Mouse (Mus musculus): ENCODE measurements around the gene Prkra. TPM values are rescaled to one million over a fixed set of nuclear protein-coding genes. Genes with fewer than 3 reads are reported as not detected.
A peak's percentile ranks its signal among the peaks of the same experiment; 100 is the strongest.

Prkra gene
- total and polyA plus RNA-seq, 3 experiments: 9.6 to 12.4 (median 12.1) TPM

DNA sequence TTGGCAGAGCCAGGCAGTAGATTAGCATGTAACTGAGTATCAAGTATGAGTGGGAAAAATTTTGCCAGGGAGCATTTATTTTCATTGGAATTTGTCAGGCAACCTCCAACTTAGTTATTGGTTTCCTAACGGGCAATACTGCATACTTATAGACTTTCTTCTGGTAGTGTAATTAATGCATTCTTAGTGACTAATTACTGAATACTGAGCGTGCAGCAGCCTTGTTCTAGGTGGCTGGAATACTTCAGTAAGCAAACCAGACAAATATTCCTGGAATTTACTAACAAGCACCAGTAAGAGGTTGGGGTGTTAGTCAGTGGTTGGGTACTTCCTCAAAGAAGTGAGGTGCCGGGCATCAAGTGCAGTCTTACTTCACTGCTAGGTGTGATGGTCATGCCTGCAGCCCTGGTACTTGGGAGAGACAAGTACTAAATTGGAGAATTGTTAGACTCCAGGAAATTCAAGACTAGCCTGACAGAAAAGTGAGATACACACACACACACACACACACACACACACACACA is 55.4 kb downstream of the Prkra start:
- Histone ChIP-seq H3K27ac (no peak overlapping the region), H3K27me3 (ENCODE audit: control insufficient read depth, insufficient read depth, low read length) (no peaks in the 10 kb centered on the region), H3K4me3 (no peak overlapping the region), H3K79me2 (replicated peaks; ENCODE audit: control insufficient read depth, insufficient read depth, low read length) (no peaks in the 10 kb centered on the region), H3K36me3 (ENCODE audit: control insufficient read depth, insufficient read depth, low read length) (no peaks in the 10 kb centered on the region), H3K9ac (ENCODE audit: low read depth, low read length) (no peak overlapping the region), H3K4me1 (ENCODE audit: control insufficient read depth, insufficient read depth, low read length) (no peaks in the 10 kb centered on the region)
- TF ChIP-seq POLR2A (IDR thresholded peaks at IDR 0.05; ENCODE audit: insufficient read depth, low read depth, low read length): no peak
- TF ChIP-seq CTCF (IDR thresholded peaks at IDR 0.05): no peak
- TF ChIP-seq EP300 (IDR thresholded peaks at IDR 0.05; ENCODE audit: insufficient read depth, low read depth, low read length): no peak
- no peak for DNase-seq
- intact Hi-C loops (cut with DNase I): no loop called here
- WGBS: 76% methylated on average over 3 of the region's 3 CpGs

GRCm38 (mm10) chr2:76590221-76590620 is 57.6 kb downstream of the Prkra start:
- Histone ChIP-seq H3K9ac (ENCODE audit: low read depth, low read length) (no peak overlapping the region), H3K4me1 (ENCODE audit: control insufficient read depth, insufficient read depth, low read length) (no peaks in the 10 kb centered on the region), H3K27ac (no peak overlapping the region), H3K36me3 (ENCODE audit: control insufficient read depth, insufficient read depth, low read length) (no peaks in the 10 kb centered on the region), H3K79me2 (replicated peaks; ENCODE audit: control insufficient read depth, insufficient read depth, low read length) (no peaks in the 10 kb centered on the region), H3K4me3 (no peak overlapping the region), H3K27me3 (ENCODE audit: control insufficient read depth, insufficient read depth, low read length) (no peaks in the 10 kb centered on the region)
- DNase-seq: no peak
- 91% methylated on average over 7 of the region's 7 CpGs for WGBS
- intact Hi-C loops (cut with DNase I): no loop called here
- TF ChIP-seq POLR2A (IDR thresholded peaks at IDR 0.05; ENCODE audit: insufficient read depth, low read depth, low read length) (no peak), EP300 (IDR thresholded peaks at IDR 0.05; ENCODE audit: insufficient read depth, low read depth, low read length) (no peak), CTCF (IDR thresholded peaks at IDR 0.05) (no peak)

DNA sequence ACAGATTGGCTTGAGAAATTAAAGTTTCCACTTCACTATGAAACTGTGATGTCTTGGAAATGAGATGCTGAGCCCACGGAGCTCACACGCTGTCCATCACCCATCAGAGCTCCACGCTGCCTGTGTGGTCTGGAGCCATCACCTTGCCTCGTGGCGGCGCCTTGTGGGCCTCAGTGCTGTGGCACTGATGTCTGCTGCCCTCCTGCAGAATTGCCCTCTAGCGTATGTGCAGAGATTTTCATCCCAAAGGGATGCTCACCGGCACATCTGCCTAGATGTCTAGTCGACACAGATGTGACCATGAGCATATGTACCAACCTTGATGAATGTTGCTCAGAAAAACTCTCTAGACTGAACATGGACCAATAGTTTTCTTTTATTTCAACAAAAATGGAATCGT is 60.9 kb downstream of the Prkra start:
- Histone ChIP-seq H3K36me3 (ENCODE audit: control insufficient read depth, insufficient read depth, low read length) (no peaks in the 10 kb centered on the region), H3K9ac (ENCODE audit: low read depth, low read length) (no peak overlapping the region), H3K79me2 (replicated peaks; ENCODE audit: control insufficient read depth, insufficient read depth, low read length) (no peaks in the 10 kb centered on the region), H3K4me1 (ENCODE audit: control insufficient read depth, insufficient read depth, low read length) (no peaks in the 10 kb centered on the region), H3K27ac (no peak overlapping the region), H3K4me3 (no peak overlapping the region), H3K27me3 (ENCODE audit: control insufficient read depth, insufficient read depth, low read length) (no peaks in the 10 kb centered on the region)
- WGBS: 87% methylated on average over 10 of the region's 10 CpGs
- DNase-seq: no peak
- no peak for TF ChIP-seq EP300 (IDR thresholded peaks at IDR 0.05; ENCODE audit: insufficient read depth, low read depth, low read length)
- TF ChIP-seq POLR2A (IDR thresholded peaks at IDR 0.05; ENCODE audit: insufficient read depth, low read depth, low read length): no peak
- intact Hi-C loops (cut with DNase I): no loop called here

DNA sequence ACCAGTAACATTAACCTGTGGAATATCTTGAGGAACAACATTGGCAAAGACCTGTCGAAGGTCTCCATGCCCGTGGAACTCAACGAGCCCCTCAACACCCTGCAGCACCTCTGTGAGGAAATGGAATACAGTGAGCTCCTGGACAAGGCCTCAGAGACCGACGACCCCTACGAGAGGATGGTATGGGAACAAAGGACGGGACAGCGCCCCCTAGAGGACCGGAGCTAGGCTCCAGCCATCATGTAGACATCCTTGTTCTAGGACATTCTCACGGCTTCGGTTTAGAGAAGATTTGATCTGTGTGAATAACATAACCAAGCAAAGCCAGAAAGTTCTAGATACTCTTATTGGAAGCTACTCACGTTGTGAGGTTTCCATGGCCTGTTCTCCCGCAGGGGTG is 62.7 kb downstream of the Prkra start:
- no peaks in the 10 kb centered on the region for H3K4me1 ChIP-seq (ENCODE audit: control insufficient read depth, insufficient read depth, low read length)
- no peak overlapping the region for H3K4me3 ChIP-seq
- no peak overlapping the region for H3K27ac ChIP-seq
- H3K27me3 ChIP-seq (ENCODE audit: control insufficient read depth, insufficient read depth, low read length): no peaks in the 10 kb centered on the region
- H3K79me2 ChIP-seq (replicated peaks; ENCODE audit: control insufficient read depth, insufficient read depth, low read length): no peaks in the 10 kb centered on the region
- WGBS: 89% methylated on average over 13 of the region's 13 CpGs
- intact Hi-C loops (cut with DNase I): no loop called here
- no peaks in the 10 kb centered on the region for H3K36me3 ChIP-seq (ENCODE audit: control insufficient read depth, insufficient read depth, low read length)
- TF ChIP-seq POLR2A (IDR thresholded peaks at IDR 0.05; ENCODE audit: insufficient read depth, low read depth, low read length) (no peak), CTCF (IDR thresholded peaks at IDR 0.05) (peak; percentile 29; the same call in 1 of the 2 replicates), EP300 (IDR thresholded peaks at IDR 0.05; ENCODE audit: insufficient read depth, low read depth, low read length) (no peak)
- H3K9ac ChIP-seq (ENCODE audit: low read depth, low read length): no peak overlapping the region
- DNase-seq: no peak

Other genes with a start within 250 kb of the Prkra start
- 10 to 100 TPM; 11.4 to 13.5 TPM for gene Osbpl6, start 241.5 kb downstream of the Prkra start, total RNA-seq (2021)
- 5.9 and 7.4 TPM in 2 replicates for gene Osbpl6, start 241.5 kb downstream of the Prkra start, polyA plus RNA-seq (2012; rRNA removed)
- gene Pjvk, start 461 bp upstream of the Prkra start, total RNA-seq (2021): not detected
- 0.08 TPM in 1 of 2 replicates, not detected in the other for gene Pjvk, start 461 bp upstream of the Prkra start, polyA plus RNA-seq (2012; rRNA removed)
- gene Fkbp7, start 25.1 kb upstream of the Prkra start, total RNA-seq (2021): 10 to 100 TPM; 20.8 to 21.9 TPM
- 7.9 and 14.7 TPM in 2 replicates for gene Fkbp7, start 25.1 kb upstream of the Prkra start, polyA plus RNA-seq (2012; rRNA removed)
- 10 to 100 TPM; 19.4 to 21.3 TPM for gene Plekha3, start 27.3 kb upstream of the Prkra start, total RNA-seq (2021)
- 12.8 and 19.2 TPM in 2 replicates for gene Plekha3, start 27.3 kb upstream of the Prkra start, polyA plus RNA-seq (2012; rRNA removed)

All from heart, adult 2 months (tissue).